Mouse (Mus musculus): ENCODE results near the gene Padi1.

Gene Padi1

DNA sequence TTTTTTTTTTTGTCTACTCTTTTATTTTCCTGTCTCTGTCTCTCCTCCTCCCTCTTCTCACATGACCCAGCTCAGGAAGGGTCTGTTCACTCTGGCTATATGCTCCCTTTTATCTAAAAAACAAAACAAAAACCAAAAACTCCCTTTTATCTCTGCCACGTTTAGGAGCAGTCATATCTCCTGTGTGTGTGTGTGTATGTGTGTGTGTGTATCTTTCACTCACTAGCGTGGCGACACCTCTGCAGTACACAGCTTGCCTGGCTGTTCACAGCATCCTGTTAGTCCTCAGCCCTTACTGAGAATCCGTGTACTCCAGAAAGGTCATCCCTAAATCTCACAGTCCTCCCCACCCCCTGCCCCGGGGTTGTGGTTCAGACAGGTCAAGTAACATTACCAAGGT, 30.1 kb downstream of the Padi1 start:
- H3K27me3 ChIP-seq (ENCODE audit: control insufficient read depth, insufficient read depth, low read length, poor library complexity, severe bottlenecking), result no peaks in the 10 kb centered on the region
- no peaks in the 10 kb centered on the region for H3K36me3 ChIP-seq (ENCODE audit: control insufficient read depth, insufficient read depth, low read length, poor library complexity, severe bottlenecking)
- DNase-seq (ENCODE audit: low read depth, low spot score), result no peak

DNA sequence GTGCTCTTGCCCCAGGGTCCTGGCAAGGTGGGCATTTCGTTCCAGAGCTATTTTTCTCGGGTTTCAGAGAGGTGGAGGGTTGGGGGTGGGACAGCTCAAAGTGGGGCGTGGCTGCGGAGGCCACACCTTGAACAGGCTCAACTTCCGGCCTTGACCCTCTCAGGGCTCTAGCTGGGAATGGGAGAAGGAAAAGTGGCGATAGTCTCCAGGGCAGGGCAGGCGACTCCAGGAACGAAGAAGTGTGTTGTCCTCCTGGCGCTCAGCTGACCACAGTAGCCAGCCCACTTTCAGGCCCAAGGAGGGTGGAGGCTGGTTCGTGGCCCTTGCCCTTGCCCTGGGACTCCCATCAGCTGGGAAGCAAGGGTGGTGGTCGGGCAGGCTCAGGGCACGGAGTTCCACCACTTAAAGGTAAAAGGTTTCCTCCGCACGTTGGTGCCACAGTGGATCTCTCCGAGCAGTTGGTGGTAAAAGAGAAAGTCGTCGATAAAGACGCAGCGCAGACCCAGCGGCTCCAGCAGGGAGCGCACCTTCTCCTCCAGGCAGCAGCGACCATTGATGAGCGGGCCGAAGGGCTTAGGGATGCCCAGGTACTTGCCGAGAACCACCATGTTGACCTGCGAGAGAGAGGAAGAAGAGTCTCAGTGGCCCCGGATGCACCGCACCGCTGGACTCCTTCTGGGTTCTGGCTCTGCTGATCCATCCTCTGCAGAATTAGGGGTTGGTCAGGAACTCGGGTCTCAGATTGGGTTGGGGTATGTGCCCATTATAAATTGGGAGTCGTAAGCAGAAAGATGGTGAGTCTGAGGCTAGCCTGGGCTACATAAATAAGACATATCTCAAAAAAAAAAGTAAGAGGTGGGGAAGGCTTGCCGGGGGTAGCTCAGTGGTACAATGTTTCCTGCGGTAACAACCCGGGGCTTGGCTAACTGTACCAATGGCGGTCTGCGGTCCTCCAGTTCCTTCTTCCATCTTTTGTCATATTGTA, 31.0 kb downstream of the Padi1 start:
- peak; percentile 66 for DNase-seq (ENCODE audit: low read depth, low spot score)
- no peaks in the 10 kb centered on the region for H3K36me3 ChIP-seq (ENCODE audit: control insufficient read depth, insufficient read depth, low read length, poor library complexity, severe bottlenecking)
- no peaks in the 10 kb centered on the region for H3K27me3 ChIP-seq (ENCODE audit: control insufficient read depth, insufficient read depth, low read length, poor library complexity, severe bottlenecking)

DNA sequence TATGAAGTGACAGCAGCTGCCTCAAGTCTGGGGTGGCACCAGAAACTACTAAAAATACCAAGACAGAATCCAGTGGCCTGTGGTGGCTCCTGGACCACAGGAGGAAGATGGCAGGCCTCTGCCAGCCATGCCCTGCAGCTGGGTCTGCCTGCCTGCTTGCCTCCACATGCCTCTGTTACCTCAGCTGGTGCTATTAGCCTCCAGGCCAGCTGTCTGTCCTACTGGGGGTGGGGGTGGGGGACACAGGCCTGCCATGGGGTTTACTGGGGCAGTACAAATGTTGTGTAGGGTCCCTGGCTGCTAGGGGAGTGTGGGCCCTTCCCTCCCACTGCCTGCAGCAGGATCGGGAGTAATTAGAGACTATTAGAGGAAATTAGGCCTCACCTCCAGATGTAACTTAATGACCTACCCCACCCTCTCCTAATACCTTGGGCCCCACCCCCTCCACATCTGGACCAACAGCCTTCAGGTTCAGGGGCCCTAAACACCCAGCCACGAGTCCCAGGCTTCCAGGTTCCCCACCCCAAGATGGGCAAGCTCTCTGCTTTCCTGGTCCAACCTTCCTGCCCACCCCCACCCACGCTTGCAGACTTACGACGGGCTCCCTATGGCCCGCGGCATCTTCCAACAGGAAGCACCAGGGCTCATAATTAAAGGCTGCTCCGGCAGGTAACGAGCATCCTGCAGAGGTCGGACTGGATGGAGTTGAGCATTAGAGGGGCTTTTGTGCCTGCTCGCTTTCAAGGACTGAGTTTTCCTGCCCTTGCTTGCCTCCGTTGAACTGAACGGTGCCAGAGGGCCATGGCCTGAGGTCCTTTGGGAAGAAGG, 32.0 kb downstream of the Padi1 start:
- DNase-seq (ENCODE audit: low read depth, low spot score), result no peak
- Histone ChIP-seq H3K27me3 (ENCODE audit: control insufficient read depth, insufficient read depth, low read length, poor library complexity, severe bottlenecking) (no peaks in the 10 kb centered on the region), H3K36me3 (ENCODE audit: control insufficient read depth, insufficient read depth, low read length, poor library complexity, severe bottlenecking) (no peaks in the 10 kb centered on the region)

DNA sequence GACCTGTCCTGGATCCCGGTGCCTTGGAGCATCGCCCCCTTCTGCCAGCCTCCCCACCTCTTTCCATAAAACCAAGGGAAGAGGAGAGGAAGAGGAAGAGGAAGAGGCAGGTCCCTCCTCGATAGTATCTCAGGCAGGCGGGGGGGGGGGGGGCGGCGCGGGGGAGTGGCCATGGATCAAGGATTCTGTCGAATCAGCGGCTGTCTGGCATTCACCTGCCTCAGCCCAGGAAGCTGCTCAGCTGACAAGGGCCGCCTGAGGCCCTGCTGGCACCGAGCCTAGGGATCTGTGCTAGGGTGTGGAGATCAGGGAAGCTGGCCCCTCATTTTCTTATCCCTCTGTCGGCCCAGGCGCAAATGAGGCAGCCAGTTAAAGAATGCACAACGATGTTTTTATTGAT, 33.0 kb downstream of the Padi1 start:
- no peak for DNase-seq (ENCODE audit: low read depth, low spot score)
- Histone ChIP-seq H3K27me3 (ENCODE audit: control insufficient read depth, insufficient read depth, low read length, poor library complexity, severe bottlenecking) (no peaks in the 10 kb centered on the region), H3K36me3 (ENCODE audit: control insufficient read depth, insufficient read depth, low read length, poor library complexity, severe bottlenecking) (no peaks in the 10 kb centered on the region)

DNA sequence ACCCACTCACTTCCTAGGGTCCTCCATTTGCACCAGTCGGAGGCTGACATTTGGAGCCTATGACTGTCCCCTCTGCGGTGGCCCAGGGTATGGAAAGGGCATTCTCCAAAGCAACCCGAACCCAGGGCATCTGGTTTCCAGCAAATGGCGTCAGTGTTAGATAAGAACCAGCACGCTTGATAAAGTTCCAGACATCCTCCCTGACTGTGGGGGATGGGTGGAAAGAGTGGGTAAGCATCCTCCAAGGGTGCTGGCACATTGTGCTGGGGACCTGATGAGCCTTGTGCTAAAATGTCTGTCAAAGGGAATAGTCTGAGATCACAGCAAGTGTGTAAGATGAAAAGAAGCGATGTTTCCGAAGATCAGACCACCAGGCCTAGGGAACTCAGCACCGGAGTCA, 33.4 kb downstream of the Padi1 start:
- no peak for DNase-seq (ENCODE audit: low read depth, low spot score)
- Histone ChIP-seq H3K36me3 (ENCODE audit: control insufficient read depth, insufficient read depth, low read length, poor library complexity, severe bottlenecking) (no peaks in the 10 kb centered on the region), H3K27me3 (ENCODE audit: control insufficient read depth, insufficient read depth, low read length, poor library complexity, severe bottlenecking) (no peaks in the 10 kb centered on the region)

DNA sequence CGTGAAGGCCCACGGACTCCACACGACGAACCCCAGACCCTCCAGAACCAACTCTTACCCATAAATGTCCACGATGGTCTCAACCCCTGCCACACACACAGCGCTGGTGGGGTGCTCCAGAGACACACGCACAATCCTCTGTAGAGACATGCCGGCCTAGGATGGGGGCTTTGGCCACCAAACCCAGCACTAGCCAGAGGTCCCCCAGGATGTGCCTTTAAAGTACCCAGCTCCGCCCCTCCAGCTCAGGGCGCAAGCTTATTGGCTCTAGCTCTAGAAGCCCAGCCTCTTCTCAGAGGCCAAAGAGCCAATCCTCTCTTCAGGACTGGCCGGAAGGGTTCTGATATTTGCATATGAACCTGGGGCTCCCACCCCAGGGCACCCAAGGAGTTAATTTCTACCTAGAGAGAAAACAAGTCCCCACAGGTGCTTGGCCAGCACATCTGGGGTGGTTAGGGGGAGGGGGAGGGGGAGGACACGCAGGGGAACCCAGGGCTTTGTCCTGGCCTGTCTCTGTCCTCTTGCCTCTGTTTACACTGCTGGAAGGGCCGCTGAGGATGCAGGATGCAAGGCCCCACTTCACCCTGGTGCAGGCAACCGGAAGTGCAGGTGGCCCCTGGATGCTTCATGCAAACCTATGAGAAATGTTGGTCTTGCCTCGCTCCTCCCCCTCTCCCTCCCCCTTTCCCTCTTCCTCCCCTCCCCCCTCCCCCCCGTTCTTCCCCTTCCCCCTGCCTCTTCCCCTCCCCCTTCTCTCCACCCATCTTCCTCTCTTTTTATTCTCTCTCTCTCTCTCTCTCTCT, 34.9 kb downstream of the Padi1 start, which contains the start of gene Padi3:
Gene Padi3 (minus strand): TSS at position 191 of the 803 bp plus-strand sequence.
- H3K36me3 ChIP-seq (ENCODE audit: control insufficient read depth, insufficient read depth, low read length, poor library complexity, severe bottlenecking), result no peaks in the 10 kb centered on the region
- H3K27me3 ChIP-seq (ENCODE audit: control insufficient read depth, insufficient read depth, low read length, poor library complexity, severe bottlenecking), result no peaks in the 10 kb centered on the region
- peak; percentile 15 for DNase-seq (ENCODE audit: low read depth, low spot score)

DNA sequence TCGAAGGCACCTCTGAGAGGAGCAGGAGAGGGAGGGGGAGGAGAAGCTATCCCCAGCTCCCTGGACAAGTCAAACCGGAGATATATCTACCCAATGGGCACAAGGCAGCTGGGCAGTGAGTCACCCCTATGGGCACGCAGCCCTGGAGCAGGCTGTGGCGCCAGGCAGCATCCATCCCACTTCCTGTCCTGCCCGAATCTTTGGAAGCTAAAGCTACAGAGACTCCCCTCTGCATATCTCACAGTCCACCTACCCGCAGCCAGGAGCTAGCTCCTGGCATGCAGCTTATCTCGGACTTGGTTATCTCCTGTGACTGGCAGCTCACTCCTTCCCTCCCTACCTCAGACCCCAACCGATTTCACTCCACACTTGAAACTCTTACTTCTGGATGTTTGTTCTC, 36.5 kb downstream of the Padi1 start:
- Histone ChIP-seq H3K36me3 (ENCODE audit: control insufficient read depth, insufficient read depth, low read length, poor library complexity, severe bottlenecking) (no peaks in the 10 kb centered on the region), H3K27me3 (ENCODE audit: control insufficient read depth, insufficient read depth, low read length, poor library complexity, severe bottlenecking) (no peaks in the 10 kb centered on the region)
- no peak for DNase-seq (ENCODE audit: low read depth, low spot score)

DNA sequence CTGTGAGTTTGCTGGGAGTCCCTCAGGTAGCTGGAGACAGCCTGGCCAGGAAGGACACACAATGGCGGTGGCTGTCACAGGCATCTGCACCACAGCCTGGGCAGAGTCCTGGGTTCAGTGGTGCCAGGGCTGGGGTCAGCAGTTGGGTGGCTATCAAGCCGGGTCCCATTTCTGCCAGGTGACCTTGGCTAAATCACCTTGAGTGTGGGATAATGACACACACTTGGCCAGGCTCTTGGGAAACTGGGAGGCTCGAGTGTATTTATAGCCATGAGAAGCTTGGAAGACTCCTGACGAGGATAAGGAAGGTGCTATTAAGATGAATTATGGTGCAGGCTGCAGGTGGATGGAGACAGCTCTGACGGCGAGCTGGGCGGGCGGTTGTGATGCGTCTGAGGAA, 41.0 kb downstream of the Padi1 start:
- DNase-seq (ENCODE audit: low read depth, low spot score), result no peak
- Histone ChIP-seq H3K36me3 (ENCODE audit: control insufficient read depth, insufficient read depth, low read length, poor library complexity, severe bottlenecking) (no peaks in the 10 kb centered on the region), H3K27me3 (ENCODE audit: control insufficient read depth, insufficient read depth, low read length, poor library complexity, severe bottlenecking) (no peaks in the 10 kb centered on the region)

DNA sequence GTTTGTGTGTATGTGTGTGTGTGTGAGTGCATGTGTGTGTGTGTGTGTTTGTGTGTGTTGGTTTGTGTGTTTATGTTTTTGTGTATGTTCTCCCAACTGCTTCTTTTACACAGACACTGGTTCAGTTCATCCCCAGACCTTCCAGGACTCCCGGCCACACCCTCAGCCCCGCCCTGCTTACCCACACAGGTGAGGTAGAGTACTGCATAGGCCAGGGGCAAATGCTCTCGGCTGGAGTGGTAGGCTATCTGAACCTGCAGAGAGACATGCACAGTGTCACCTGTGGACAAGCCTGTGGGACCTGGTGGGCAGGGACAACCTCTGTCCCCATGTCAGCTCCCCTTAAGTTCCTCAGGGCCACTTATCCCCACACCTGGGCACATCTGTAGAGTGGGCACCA, 44.2 kb downstream of the Padi1 start:
- DNase-seq (ENCODE audit: low read depth, low spot score), result no peak
- Histone ChIP-seq H3K27me3 (ENCODE audit: control insufficient read depth, insufficient read depth, low read length, poor library complexity, severe bottlenecking) (no peaks in the 10 kb centered on the region), H3K36me3 (ENCODE audit: control insufficient read depth, insufficient read depth, low read length, poor library complexity, severe bottlenecking) (no peaks in the 10 kb centered on the region)

DNA sequence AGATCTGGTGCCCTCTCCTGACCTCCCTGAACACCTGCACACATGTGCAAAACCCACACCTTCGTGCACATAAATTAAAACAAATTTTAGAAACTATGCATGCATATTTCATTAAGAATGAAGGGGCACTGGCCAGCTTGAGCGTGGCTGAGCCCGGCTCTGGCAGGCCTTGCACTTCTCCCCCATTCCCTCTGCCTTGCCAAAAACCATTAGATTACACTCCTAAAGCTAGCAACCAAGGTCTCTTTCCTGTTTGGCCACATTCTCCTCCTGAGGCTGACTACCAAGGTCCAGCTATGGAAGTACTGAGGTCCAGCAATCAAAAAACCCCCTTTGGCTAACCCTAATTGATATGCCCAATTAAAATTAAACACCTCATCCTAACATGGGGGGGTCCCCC, 48.8 kb downstream of the Padi1 start:
- no peaks in the 10 kb centered on the region for H3K27me3 ChIP-seq (ENCODE audit: control insufficient read depth, insufficient read depth, low read length, poor library complexity, severe bottlenecking)
- no peak for DNase-seq (ENCODE audit: low read depth, low spot score)
- no peaks in the 10 kb centered on the region for H3K36me3 ChIP-seq (ENCODE audit: control insufficient read depth, insufficient read depth, low read length, poor library complexity, severe bottlenecking)

DNA sequence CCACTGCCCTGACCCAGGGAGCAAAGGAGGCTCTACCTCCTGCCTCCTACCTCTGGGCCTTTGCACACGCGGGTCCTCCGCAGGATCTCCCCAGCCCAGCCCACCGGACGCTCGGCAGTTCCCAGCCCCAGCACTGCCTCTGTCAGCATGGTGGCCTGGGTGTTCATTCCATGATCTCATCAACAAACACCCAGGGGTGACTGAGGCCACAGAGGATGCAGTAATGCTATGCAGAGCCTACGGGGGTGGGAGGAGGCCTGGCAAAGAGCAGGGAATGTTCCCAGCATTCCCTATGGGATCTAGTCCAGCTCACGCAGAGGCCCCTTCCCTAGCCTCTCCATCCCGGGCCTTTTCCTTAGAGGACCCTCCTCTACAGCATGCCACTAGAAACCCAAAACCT, 50.9 kb downstream of the Padi1 start:
- Histone ChIP-seq H3K36me3 (ENCODE audit: control insufficient read depth, insufficient read depth, low read length, poor library complexity, severe bottlenecking) (no peaks in the 10 kb centered on the region), H3K27me3 (ENCODE audit: control insufficient read depth, insufficient read depth, low read length, poor library complexity, severe bottlenecking) (no peaks in the 10 kb centered on the region)
- no peak for DNase-seq (ENCODE audit: low read depth, low spot score)

DNA sequence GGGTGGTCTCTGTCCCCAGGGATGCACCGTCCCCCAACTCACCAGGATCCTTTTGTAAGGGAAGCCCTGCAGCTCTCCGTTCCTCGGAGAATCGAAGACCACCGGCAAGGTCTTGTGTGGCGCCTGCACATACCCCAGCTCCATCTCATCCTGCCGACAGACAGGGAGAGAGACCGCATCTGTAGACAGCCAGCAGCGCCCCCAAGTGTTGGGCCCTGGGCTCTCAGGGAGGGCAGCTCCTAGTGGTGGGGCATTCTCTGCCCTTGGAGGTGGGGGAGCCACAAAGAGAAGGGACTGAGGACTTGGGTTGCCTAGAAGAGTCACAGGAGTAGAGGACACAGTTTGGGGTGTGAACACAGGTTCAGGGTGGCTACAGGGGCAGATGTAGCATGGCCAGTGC, 51.8 kb downstream of the Padi1 start:
- no peaks in the 10 kb centered on the region for H3K36me3 ChIP-seq (ENCODE audit: control insufficient read depth, insufficient read depth, low read length, poor library complexity, severe bottlenecking)
- no peaks in the 10 kb centered on the region for H3K27me3 ChIP-seq (ENCODE audit: control insufficient read depth, insufficient read depth, low read length, poor library complexity, severe bottlenecking)
- DNase-seq (ENCODE audit: low read depth, low spot score), result no peak

DNA sequence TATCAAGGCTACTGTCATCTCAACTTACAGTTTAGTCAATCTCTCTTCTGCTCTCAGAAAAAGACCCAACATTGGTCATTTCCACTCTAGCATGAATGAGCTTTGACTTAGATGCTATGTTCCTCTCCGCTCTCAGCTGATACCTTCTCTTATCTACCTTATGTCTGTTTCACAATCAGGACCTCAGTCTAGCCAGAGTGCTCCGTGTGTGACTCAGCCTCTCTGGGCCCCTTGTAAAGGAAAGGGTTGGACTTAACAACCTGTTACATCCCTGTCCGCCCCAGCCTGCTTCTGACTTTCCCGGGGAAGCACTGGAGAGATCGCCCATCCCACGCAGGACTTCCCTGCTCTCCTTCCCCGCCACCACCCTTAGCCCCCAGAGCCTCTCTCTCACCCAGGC, 53.0 kb downstream of the Padi1 start:
- Histone ChIP-seq H3K27me3 (ENCODE audit: control insufficient read depth, insufficient read depth, low read length, poor library complexity, severe bottlenecking) (no peaks in the 10 kb centered on the region), H3K36me3 (ENCODE audit: control insufficient read depth, insufficient read depth, low read length, poor library complexity, severe bottlenecking) (no peaks in the 10 kb centered on the region)
- no peak for DNase-seq (ENCODE audit: low read depth, low spot score)

DNA sequence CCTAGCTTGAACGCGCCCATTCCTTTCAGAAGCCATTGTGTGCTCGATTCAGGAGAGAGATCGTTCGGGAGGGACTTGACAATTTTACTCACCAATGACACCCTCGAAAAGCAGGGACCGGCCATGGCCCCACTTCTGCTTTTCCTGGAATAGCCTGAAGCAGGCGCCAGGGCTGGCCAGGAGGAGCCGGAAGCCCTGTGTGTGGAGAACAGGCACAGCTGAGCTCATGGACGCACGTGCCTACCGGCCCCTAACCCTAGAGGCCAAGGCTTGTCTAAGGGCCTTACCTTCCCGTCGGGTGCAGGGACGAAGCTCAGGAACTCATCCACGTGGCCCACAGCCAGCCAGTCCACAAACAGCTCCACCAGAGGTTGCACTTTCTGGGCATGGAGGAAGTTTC, 54.5 kb downstream of the Padi1 start:
- H3K27me3 ChIP-seq (ENCODE audit: control insufficient read depth, insufficient read depth, low read length, poor library complexity, severe bottlenecking), result no peaks in the 10 kb centered on the region
- no peak for DNase-seq (ENCODE audit: low read depth, low spot score)
- no peaks in the 10 kb centered on the region for H3K36me3 ChIP-seq (ENCODE audit: control insufficient read depth, insufficient read depth, low read length, poor library complexity, severe bottlenecking)

Measured in splenic B cell, adult 2 months (primary cell).